In the genomic region with DNA sequence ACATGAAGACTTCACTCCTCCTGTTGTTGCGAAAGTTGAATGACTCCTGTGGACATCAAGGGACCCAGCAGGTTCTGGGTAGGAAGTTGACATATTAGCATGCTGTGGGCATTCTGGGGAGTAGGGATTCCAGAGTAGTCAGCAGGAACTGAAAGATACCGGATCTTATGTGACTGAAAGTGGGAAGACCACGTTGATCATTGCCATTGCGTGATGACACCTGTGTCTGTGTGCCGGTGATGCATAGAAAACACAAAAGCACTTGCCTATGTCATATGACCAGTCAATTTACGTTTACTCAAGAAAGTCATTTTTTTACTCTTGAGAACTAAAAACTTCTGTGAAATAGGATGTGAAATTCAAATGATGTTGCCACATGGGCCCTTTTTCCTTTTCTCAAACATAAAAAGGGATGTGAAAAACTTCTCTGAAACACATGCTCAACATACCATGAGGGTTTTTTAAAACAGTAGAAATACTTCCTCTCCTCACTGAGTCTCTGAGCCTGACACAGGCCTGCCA, we compare ENCODE assay signal across 22 mouse cellular contexts.
DNase-seq lines count a peak whose midpoint lies in the region; ATAC-seq lines count a peak whose summit lies in the region.
"Had no signal": no experiment of that assay in that cellular context is flagged by ENCODE, and none has a peak within 500 bp of the region (broad histone marks: within the 10 kb centered on the region; RNA-seq: fewer than 3 reads in every experiment).

No protein-coding gene starts in this region.

- ATAC-seq in megakaryocyte progenitor cell, adult 5-6 weeks (replicated peaks; ENCODE audit: poor library complexity) = peak; percentile 89
- ATAC-seq: forebrain, embryonic 16.5 days had no signal

- H3K36me3 ChIP-seq in splenic B cell, adult 2 months (ENCODE audit: control insufficient read depth, insufficient read depth, low read length, poor library complexity, severe bottlenecking) = no peaks in the 10 kb centered on the region
- H3K36me3 ChIP-seq: embryonic facial prominence, embryonic 13.5 days; heart, embryonic 13.5 days; neural tube, embryonic 15.5 days had no signal

- H3K27me3 ChIP-seq in splenic B cell, adult 2 months (ENCODE audit: control insufficient read depth, insufficient read depth, low read length, poor library complexity, severe bottlenecking) = no peaks in the 10 kb centered on the region
- H3K27me3 ChIP-seq: embryonic facial prominence, embryonic 13.5 days; heart, embryonic 13.5 days; megakaryocyte, embryonic 14.5 days; neural tube, embryonic 15.5 days had no signal

- DNase-seq in heart, adult 11 months = peak; percentile 78
- DNase-seq in heart, postnatal 4 days = no peak
- DNase-seq in spleen, adult 18-20 months = peak; percentile 33
- no peak for DNase-seq in spleen, postnatal 4 days (ENCODE audit: low spot score in 2 of 2)
- DNase-seq in splenic B cell, adult 2 months (ENCODE audit: low read depth, low spot score) = peak; percentile 89
- no peak for DNase-seq in urinary bladder, postnatal 4 days (ENCODE audit: low spot score in 2 of 2)
- DNase-seq in cerebellum, adult 8-10 months = no peak
- DNase-seq: cerebellum, adult 9-10 months; kidney, adult 8-10 months; kidney, postnatal 25 days; left cerebral cortex, postnatal 4 days; liver; lung, adult 18-20 months; midbrain, embryonic 14.5 days; thymus, adult 18-20 months; thymus, postnatal 4 days had no signal

Comparison
In these comparisons a context has a peak if more than half of its experiments do, and no peak if none do; other contexts are left out.
1. DNase-seq: peak in heart, adult 11 months (single experiment), spleen, adult 18-20 months (2 of 2) and splenic B cell, adult 2 months (single experiment); none in heart, postnatal 4 days (single experiment), spleen, postnatal 4 days (0 of 2), urinary bladder, postnatal 4 days (0 of 2) and cerebellum, adult 8-10 months (single experiment).